Mouse (Mus musculus): ENCODE data around the gene Mphosph10.
A peak's percentile ranks its signal among the peaks of the same experiment; 100 is the strongest.

DNA sequence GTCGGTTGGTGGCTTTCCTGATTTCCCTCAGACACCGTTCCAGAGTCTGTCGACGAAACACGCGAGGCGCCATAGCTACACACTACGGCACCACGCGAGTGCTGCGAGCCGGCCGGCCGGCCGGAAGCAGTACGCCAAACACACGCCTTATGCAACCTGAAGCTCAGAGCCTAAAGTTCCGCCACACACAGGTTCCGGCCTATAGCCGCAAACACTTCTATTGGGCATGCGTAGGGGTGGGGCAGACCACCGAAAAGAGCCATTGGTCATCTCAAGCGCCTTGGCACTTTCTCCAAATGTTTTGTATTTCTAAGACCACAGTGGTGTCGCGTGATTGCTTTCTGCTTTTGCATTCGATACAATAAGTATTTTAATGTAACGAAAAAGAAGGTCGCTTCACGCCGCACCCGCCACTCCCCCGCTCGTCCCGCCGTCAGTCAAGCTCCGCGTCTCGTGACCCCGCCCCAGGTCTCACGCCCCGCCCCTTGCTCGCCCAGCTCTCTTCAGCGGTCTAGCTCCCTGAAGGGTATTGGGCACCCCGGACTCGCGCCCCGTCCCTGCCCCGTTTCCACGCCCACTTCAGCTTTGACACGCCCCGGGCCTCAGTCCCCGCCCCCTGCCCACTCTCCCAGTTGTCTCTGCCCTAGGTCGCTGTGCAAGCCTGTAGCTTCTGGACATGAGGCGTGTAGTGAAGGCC lies at the start of gene Mphosph10, which contains the start of gene Mcee:
- TF ChIP-seq CTCF (IDR thresholded peaks at IDR 0.05; ENCODE audit: borderline replicate concordance, extremely low read depth, insufficient read depth, insufficient read length) (no peak), POLR2A (IDR thresholded peaks at IDR 0.05; ENCODE audit: borderline replicate concordance, extremely low read depth, insufficient read depth, insufficient read length, poor library complexity, severe bottlenecking) (peak; percentile 61; the same call in 1 of the 2 replicates)

Data from brain, embryonic 14.5 days (tissue).